Mouse (Mus musculus): ENCODE results near the gene Ccdc190.

- no peak for TF ChIP-seq CTCF (IDR thresholded peaks at IDR 0.05; ENCODE audit: low read depth)
- TF ChIP-seq EP300 (optimal IDR thresholded peaks at IDR 0.05) = no peak
Measured at GRCm38 (mm10) chr1:169897916-169898315, 30.5 kb upstream of the Ccdc190 start.

Measured in stomach, postnatal 0 days (tissue).